Mouse (Mus musculus) cerebellum, adult (tissue): Measurements from ENCODE around the gene Sez6l2.
"Not testable (repeated sequence)": the region's sequence is repeated elsewhere in the genome, so short reads cannot be mapped to it uniquely, and the experiment has no call there.

Source experiments
- ATAC-seq: cut with Nextera tagmentation; 2 replicates; pipeline ENCODE4 v1.9.2; 2017; ENCODE audit warnings: mild to moderate bottlenecking, moderate library complexity, mixed read lengths; ENCODE audit not compliant: insufficient number of reproducible peaks, low FRiP score, low TSS enrichment

Sez6l2 gene

GRCm38 (mm10) chr7:126949793-126950646 is at the start of gene Sez6l2:
Gene Sez6l2 (plus strand): TSS chr7:126950563.
- peak; percentile 75 for ATAC-seq

DNA sequence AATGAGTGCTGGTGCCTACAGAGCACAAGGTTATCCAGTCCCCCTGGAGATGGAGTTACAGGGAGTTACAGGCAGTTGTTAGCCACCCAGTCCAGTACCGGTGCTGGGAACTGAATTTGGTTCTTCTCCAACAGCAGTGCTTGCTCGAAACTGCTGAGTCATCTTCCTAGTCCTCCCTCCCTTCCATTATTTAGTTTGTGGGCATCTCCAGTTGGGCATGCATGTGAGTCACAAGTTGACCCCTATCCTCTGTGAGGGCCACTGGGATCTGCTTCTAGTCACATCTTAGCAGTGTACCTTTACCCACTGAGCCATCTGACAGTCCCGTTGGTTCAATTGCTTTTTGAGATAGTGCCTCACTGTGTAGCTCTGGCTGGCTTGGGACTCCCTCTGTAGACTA is 44.8 kb upstream of the Sez6l2 start:
- no peak for ATAC-seq

GRCm38 (mm10) chr7:126914844-126915243 is 35.5 kb upstream of the Sez6l2 start:
- no peak for ATAC-seq

DNA sequence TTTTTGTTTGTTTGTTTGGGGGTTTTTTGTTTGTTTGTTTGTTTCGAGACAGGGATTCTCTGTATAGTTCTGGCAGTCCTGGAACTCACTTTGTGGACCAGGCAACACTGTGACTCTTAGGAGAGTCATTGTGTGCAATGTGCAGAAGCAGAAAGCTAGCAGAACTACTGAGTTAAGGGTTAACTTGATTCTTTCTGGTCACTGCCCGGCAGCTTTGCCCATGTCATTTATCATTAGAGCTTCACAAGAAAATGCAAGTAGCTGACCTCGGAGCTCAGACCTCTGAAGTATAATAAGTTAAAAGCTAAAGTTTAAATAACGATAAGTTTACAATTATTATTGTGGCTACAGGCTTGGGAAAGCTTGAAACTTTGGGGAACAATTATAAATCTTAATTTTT is 32.0 kb upstream of the Sez6l2 start:
- not testable (repeated sequence) for ATAC-seq

- no peak for ATAC-seq
Measured at GRCm38 (mm10) chr7:126919973-126920372, 30.4 kb upstream of the Sez6l2 start.

- no peak for ATAC-seq
Measured at GRCm38 (mm10) chr7:126921563-126921962, 28.8 kb upstream of the Sez6l2 start.

DNA sequence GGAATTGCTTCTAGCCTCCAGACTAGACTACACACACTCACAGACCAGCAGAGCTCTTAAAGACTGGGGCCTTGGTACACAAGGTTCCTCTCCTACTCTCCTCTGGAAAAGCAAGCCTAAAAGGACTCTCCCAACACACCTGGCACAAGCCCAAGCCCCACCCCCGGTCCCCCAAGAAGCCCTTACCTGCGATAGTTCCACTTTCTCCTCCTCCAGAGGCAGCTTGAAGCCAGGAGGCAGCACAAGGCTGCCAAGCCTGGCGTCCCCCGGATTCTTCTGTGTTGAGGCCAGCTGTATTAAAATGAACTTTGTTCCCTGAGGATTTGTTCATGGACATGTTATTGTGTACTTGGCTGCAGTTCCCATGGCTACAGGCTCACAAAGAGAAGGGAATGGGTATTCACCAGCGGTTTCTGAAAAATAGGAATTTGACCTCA is 27.7 kb upstream of the Sez6l2 start, which contains the start of gene Tmem219:
Gene Tmem219 (minus strand): TSS at position 294 of the 437 bp plus-strand sequence.
- no peak for ATAC-seq

DNA sequence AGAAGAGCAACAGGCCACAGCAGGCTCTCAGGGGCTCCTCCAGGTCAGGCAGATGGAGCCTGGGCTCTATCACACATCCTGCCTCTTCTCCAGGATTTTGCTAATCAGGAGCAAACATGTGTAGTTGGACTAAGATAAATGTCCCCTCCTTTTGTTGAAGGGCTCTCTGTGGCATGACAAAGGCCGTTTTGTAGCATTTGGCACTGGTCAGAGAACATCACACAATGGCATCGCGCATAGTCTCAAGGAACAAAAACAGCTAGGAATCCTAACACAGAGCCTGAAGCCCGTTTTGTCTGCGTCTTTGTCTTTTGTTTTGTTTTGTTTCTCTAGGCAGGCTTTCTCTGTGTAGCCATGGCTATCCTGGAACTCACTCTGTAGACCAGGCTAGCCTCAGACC is 26.4 kb upstream of the Sez6l2 start:
- no peak for ATAC-seq

GRCm38 (mm10) chr7:126926299-126926698 is 24.1 kb upstream of the Sez6l2 start:
- ATAC-seq = no peak

- ATAC-seq = peak; percentile 88; the same call in 1 of the 2 replicates
Measured at GRCm38 (mm10) chr7:126928384-126929037, 21.9 kb upstream of the Sez6l2 start, which contains the start of gene Kctd13. Gene Kctd13 (plus strand): TSS chr7:126928879.

DNA sequence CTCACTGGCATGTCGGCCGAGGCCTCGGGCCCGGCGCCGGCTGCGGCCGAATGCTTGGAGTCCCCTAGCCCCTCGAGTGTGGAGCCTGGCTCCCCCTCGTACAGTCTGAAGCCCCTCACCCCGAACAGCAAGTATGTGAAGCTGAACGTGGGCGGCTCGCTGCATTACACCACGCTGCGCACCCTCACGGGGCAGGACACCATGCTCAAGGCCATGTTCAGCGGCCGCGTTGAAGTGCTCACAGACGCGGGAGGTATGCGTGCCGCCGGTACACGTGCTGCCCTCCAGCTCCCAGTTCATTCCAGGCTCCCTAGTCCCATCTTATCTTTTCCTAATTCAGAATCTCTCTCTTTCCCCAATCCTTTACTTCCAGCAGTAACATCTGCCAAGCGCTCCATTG is 21.3 kb upstream of the Sez6l2 start:
- peak; percentile 49; the same call in 1 of the 2 replicates for ATAC-seq

DNA sequence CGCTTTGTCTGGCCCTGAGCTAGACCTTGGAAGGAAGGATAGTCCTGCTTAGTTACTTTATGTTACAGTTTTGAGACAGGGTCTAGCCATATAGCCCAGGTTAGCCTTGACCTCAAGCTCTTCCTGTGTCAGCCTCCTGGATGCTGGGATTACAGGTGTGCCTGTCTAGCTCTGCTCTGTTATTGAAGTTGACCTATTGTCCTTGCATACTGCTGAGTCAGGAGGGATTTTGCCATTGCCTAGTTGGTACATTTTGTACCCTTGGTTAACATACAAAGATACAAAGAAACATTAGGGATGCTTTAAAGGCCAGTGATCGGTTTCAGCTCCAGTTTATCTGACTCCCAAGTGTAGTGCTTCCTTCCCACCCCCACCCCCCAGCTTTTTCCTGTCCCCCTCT is 17.7 kb upstream of the Sez6l2 start:
- no peak for ATAC-seq

- ATAC-seq = no peak
Measured at GRCm38 (mm10) chr7:126941171-126941570, 9.2 kb upstream of the Sez6l2 start.

DNA sequence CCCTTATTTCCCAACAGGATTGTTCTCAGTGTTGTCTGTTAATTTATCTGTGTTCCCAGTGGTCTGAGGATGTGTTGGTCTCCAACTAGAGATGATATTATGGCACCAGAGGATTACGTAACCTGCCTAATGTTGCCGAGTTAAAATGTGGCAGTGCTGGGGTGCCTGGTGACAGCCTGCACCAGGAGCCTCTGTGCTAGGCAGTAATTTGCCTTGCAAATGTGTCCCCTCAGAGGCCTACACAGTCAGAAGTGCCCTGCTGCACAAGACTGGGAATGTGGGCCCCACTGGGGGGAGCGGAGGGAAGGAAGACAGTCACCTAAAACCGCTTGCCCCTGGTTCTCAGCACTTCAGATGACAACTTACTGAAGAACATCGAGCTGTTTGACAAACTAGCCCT is 8.6 kb upstream of the Sez6l2 start:
- ATAC-seq = no peak

- ATAC-seq = no peak
Measured at GRCm38 (mm10) chr7:126946530-126946929, 3.8 kb upstream of the Sez6l2 start.

- ATAC-seq = no peak
Measured at GRCm38 (mm10) chr7:126948626-126949025, 1.7 kb upstream of the Sez6l2 start.

DNA sequence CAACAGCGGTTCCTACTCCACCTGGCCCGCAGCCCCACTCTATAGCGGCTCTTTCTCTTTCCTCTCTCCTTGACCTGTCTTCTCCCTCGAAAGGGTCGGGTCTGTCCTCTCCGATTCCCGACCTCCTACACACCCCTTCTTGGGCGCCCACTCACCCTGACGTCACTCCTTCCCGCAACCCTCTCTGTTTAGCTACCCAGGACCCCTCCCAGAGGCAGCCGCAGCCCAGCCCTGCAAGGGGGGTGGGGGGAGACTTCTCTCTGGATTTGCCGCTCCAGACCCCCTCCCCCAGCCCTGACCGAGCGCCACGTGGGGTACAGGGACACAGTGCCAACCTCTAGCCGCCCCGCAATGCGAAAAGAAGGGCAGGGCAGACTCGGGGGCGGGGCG is 965 bp upstream of the Sez6l2 start, which contains the start of gene Asphd1:
Gene Asphd1 (minus strand): TSS at position 180 of the 390 bp plus-strand sequence.
- ATAC-seq = peak; percentile 5; the same call in 1 of the 2 replicates

GRCm38 (mm10) chr7:126950647-126951615 is 568 bp downstream of the Sez6l2 start:
- no peak for ATAC-seq

- no peak for ATAC-seq
Measured at GRCm38 (mm10) chr7:126951741-126952140, 1.4 kb downstream of the Sez6l2 start.

DNA sequence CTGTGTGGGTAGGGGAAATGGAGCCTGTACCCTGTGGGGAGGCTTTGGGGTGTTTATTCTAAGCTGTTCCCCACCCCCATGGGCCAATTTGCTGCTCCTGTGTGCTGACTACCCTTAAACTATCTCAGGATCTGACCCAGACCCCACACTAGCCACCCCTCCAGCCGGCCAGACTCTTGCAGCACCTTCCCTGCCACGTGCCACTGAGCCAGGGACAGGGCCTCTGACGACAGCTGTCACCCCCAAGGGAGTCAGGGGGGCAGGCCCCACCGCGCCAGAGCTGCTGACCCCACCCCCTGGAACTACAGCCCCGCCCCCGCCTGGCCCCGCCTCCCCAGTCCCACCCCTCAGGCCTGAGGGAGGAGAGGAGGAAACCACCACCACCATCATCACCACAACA is 2.3 kb downstream of the Sez6l2 start:
- ATAC-seq = no peak
